Mouse (Mus musculus) thymus, adult 2 months (tissue): ENCODE measurements around the gene Syt1. TPM values are rescaled to one million over a fixed set of nuclear protein-coding genes. Genes with fewer than 3 reads are reported as not detected.

Experiments used
- DNase-seq: peaks from one replicate; pipeline ENCODE4 v3.0.0; 2021
- H3K27ac ChIP-seq: fragments of 200-500 bp; 2 replicates; pipeline ENCODE4 v1.5.1; 2012; ENCODE audit warnings: low read length, control low read depth; ENCODE audit not compliant: control insufficient read depth, insufficient read depth
- H3K27me3 ChIP-seq: fragments of 200-500 bp; 2 replicates; pipeline ENCODE4 v1.6.1; 2012; ENCODE audit warnings: mild to moderate bottlenecking, low read length, moderate library complexity, mixed read lengths; ENCODE audit not compliant: control insufficient read depth, insufficient read depth
- H3K36me3 ChIP-seq: fragments of 200-500 bp; 2 replicates; pipeline ENCODE4 v1.6.1; 2012; ENCODE audit warnings: mild to moderate bottlenecking, low read length, moderate library complexity; ENCODE audit not compliant: control insufficient read depth, insufficient read depth
- H3K4me1 ChIP-seq: fragments of 200-500 bp; replicated peaks from 2 replicates; pipeline ENCODE4 v1.6.1; 2012; ENCODE audit warnings: low read length; ENCODE audit not compliant: control insufficient read depth, insufficient read depth
- H3K4me3 ChIP-seq: fragments of 200-500 bp; 2 replicates; pipeline ENCODE4 v1.5.1; 2012; ENCODE audit warnings: mild to moderate bottlenecking, low read length, control low read depth, moderate library complexity; ENCODE audit not compliant: control insufficient read depth, insufficient read depth
- CTCF ChIP-seq: fragments of 200-500 bp; IDR thresholded peaks from 2 replicates; pipeline ENCODE4 v1.5.1; 2012; ENCODE audit warnings: mild to moderate bottlenecking, control low read depth, low read length, moderate library complexity, borderline replicate concordance; ENCODE audit not compliant: control insufficient read depth, poor library complexity, insufficient read depth; ENCODE audit errors: extremely low read depth
- POLR2A ChIP-seq: fragments of 200-500 bp; IDR thresholded peaks from 2 replicates; pipeline ENCODE4 v1.6.1; 2012; ENCODE audit warnings: mild to moderate bottlenecking, low read length, control low read depth, moderate library complexity; ENCODE audit not compliant: control insufficient read depth, poor library complexity, insufficient read depth; ENCODE audit errors: extremely low read depth
- WGBS: fragments of 180-500 bp; shearing (Covaris S2); methylation state at CpG from one replicate; pipeline ENCODE4 v1.1.7; 2018; 5-methylcytosine and 5-hydroxymethylcytosine counted together
- polyA plus RNA-seq: library from polyadenylated mRNA; depleted of rRNA; stranded (reverse); fragments of >200 nt; gene quantifications from 2 replicates; pipeline ENCODE4 v1.2.3, GENCODE M21; 2012

Gene Syt1
- polyA plus RNA-seq, 1 experiment: 2.0 TPM

DNA sequence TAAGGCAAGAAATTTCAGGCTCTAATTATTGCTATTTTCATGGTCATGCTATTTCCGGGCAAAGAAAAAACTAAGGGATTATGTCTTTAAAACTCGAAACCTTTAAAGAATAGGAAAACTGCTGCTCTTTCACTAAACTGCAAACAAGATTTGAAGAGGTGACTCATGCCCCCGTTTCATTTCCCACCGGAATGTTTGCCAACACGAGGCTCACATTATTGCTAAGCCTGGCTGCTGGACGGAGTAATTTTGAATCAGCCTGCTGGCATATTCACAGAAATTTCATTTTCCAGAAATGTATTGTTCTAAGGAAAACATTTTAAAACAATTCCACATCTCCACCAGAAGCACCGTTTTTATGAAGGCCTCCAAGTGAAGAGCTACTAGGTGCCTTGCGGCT is 379.9 kb downstream of the Syt1 start:
- H3K27me3 ChIP-seq: no peaks in the 10 kb centered on the region
- no peak overlapping the region for H3K4me3 ChIP-seq
- H3K4me1 ChIP-seq: no peaks in the 10 kb centered on the region
- H3K27ac ChIP-seq: no peak overlapping the region
- no peak for DNase-seq
- WGBS: 92% methylated on average over 8 of the region's 8 CpGs
- H3K36me3 ChIP-seq: no peaks in the 10 kb centered on the region
- no peak for TF ChIP-seq CTCF
- TF ChIP-seq POLR2A: no peak

DNA sequence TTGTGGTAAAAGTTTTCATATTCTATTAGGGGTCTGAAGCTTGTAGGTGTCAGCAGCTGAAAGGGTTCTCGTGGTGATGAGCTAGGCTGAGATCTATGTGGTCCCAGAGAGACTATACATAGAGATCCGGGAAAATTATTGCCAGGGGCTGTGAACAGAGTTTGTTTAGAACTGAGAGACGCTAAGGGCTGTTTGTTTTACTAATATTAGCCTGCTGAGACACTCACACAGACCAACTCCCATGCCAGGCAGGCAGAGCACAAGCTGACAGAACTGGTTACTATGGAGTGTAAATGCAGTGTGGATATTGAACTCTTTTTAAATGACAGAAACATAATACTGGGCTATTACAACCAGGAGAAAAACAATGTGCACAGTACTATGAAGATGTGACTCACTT is 384.4 kb downstream of the Syt1 start:
- 48% methylated on average over 3 of the region's 3 CpGs for WGBS
- no peak for DNase-seq
- Histone ChIP-seq H3K27me3 (no peaks in the 10 kb centered on the region), H3K4me1 (no peaks in the 10 kb centered on the region), H3K36me3 (no peaks in the 10 kb centered on the region), H3K27ac (no peak overlapping the region), H3K4me3 (no peak overlapping the region)
- TF ChIP-seq CTCF (no peak), POLR2A (no peak)

DNA sequence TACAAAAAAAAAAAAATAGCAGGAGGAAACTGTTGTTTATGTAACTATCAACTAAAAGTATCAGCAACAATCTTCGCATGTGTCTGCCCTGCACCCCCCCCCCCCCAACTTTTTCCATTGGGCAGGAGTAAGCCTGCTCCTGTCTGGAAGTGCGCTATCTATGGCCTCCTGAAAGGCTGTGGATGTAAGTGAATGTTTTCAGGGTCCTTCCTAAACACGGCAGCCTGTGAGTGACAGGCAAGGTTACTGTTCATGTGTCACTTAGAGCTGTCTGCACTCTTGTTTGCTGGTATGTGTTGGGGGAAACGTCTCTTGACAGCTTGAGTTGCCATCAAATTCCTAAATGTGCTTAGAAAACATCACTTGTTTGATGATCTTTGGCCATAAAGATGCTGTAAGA is 387.8 kb downstream of the Syt1 start:
- H3K27me3 ChIP-seq: no peaks in the 10 kb centered on the region
- 77% methylated on average over 4 of the region's 4 CpGs for WGBS
- no peak overlapping the region for H3K27ac ChIP-seq
- H3K36me3 ChIP-seq: no peaks in the 10 kb centered on the region
- no peak overlapping the region for H3K4me3 ChIP-seq
- TF ChIP-seq CTCF: no peak
- TF ChIP-seq POLR2A: no peak
- no peak for DNase-seq
- no peaks in the 10 kb centered on the region for H3K4me1 ChIP-seq

DNA sequence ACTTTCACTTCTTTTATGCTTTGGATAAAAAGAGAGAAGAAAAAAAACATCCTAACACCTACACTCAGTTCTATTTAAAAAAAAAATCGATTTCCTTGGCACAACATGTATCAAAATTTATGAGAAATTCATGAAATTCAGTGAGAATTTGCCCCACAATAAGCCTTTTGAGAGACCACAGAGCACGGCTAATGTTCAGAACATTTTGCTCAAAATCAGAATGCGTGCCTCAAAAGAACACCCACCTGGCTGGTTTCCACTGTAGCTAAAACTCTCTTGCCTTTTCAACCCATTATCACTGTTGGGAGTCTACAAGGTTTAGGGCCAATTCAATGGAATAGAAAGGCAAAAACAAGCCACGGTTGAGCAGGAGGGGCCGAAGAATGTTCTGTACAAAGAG is 390.9 kb downstream of the Syt1 start:
- Histone ChIP-seq H3K4me1 (no peaks in the 10 kb centered on the region), H3K4me3 (no peak overlapping the region), H3K36me3 (no peaks in the 10 kb centered on the region), H3K27me3 (no peaks in the 10 kb centered on the region), H3K27ac (no peak overlapping the region)
- no peak for DNase-seq
- TF ChIP-seq POLR2A (no peak), CTCF (no peak)
- 92% methylated on average over 5 of the region's 5 CpGs for WGBS

DNA sequence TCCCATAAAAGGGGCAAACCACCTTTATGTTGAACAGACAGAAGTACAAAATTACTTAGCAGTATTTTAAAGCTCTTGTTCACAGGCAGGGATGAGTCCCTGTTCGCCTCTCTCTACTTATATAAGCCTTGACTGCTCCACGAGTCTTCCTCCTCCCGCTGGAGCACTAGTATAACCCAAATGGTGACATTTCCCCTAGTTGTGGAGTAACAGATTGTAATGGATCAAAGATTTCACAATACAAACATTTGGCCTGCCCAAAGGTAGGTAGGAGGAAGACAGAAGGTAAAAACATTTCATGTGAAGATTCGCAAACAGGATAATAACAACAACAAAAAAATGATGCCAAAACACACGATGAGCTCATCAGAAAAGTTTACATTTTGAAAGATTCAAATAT is 391.6 kb downstream of the Syt1 start:
- 92% methylated on average over 5 of the region's 5 CpGs for WGBS
- Histone ChIP-seq H3K27ac (no peak overlapping the region), H3K36me3 (no peaks in the 10 kb centered on the region), H3K4me1 (no peaks in the 10 kb centered on the region), H3K4me3 (no peak overlapping the region), H3K27me3 (no peaks in the 10 kb centered on the region)
- no peak for DNase-seq
- TF ChIP-seq POLR2A: no peak
- no peak for TF ChIP-seq CTCF

DNA sequence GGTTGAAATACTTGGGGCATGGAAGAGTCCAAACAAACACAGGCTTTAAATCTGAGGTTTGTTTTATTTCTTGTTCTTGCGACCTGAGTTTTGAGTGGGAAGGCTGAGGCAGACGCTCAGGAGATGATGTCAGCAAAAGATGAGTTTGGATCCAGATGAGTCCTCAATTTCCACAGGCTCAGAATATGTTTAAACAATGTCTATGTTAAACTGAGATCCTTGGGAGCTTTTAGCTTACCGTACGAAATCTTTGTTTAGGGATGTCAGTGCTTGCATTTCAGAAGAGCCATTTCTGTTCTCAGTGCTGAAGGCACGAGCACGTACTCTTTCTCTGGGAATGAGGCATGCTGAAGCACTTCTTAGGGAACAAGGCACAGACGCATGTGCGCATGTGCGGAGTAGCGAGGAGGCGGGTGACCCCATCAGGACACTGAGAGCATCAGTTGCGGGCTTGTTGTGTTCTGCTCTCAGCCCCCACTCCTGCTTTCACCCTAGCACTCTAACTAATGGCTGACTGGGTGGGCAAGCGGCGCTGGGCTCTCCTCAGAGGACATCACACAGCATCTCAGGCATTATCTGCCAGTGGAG is 400.6 kb downstream of the Syt1 start:
- DNase-seq: no peak
- Histone ChIP-seq H3K27ac (no peak overlapping the region), H3K27me3 (no peaks in the 10 kb centered on the region), H3K4me3 (no peak overlapping the region), H3K4me1 (no peaks in the 10 kb centered on the region), H3K36me3 (no peaks in the 10 kb centered on the region)
- no peak for TF ChIP-seq CTCF
- TF ChIP-seq POLR2A: no peak
- WGBS: 89% methylated on average over 14 of the region's 14 CpGs

DNA sequence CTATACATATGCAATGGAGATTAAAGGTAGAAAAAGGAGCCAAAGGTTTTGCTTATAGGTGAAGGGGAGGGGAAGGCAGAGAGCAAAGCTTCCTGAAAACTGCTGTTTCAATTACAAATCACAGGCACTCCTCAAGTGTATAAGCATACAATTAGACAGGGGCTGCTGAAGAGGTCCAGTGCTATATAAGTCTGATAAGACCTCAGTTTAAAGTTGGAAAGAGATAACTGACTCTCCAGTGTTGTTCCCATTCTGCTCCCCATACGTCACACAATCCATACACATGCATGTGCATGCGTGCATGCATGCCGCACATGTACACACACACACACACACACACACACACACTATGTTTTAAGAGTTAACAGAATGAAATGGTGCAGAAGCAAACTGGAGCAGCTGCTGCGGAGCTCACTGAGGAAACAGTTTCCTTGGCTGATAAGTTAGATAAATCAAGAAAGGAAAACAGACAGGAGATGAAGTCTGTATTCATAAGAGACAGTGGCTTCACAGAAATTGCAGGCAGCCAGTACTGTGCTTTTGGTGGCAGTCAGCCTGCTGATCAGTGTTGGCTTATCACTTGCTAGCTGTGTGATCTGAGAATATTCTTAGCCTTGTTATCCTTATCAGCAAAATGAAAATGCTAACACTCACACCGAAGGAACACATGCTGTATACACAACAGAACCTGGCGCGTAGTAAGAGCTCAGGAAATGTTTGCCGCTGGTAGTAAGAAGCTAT is 408.9 kb downstream of the Syt1 start:
- TF ChIP-seq CTCF: no peak
- no peak for TF ChIP-seq POLR2A
- H3K4me1 ChIP-seq: no peaks in the 10 kb centered on the region
- H3K27ac ChIP-seq: no peak overlapping the region
- WGBS: 75% methylated on average over 8 of the region's 8 CpGs
- no peaks in the 10 kb centered on the region for H3K36me3 ChIP-seq
- DNase-seq: no peak
- H3K4me3 ChIP-seq: no peak overlapping the region
- no peaks in the 10 kb centered on the region for H3K27me3 ChIP-seq
